23 mouse cellular contexts compared by ENCODE assay signal in the genomic region with DNA sequence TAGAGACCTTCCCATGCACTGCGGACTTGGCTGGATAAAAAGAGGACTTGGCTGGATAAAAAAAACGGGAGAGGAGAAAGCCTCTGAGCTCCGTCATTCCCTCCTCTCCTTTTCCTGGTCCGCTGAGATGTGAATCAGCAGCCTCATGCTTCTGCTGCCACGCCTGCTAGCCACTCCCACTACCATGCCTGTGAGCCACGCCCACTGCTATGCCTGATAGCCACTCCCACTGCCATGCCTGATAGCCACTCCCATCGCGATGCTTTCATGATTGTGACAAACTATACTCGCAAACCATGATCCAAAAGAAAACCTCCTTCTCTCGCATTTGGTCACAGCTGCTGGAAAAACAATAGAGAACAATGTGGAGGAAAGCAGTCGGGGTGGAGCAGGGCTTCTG.
DNase-seq lines count a peak whose midpoint lies in the region; ATAC-seq and TF ChIP-seq lines count a peak whose summit lies in the region.
"Had no signal": no experiment of that assay in that cellular context is flagged by ENCODE, and none has a peak within 500 bp of the region (broad histone marks: within the 10 kb centered on the region; RNA-seq: fewer than 3 reads in every experiment).

No protein-coding gene starts in this region.

- no peak for TF ChIP-seq CTCF in testis, adult 2 months (IDR thresholded peaks at IDR 0.05; ENCODE audit: control insufficient read depth, insufficient read depth, insufficient replicate concordance, low read depth, low read length)

- no peak overlapping the region for H3K4me3 ChIP-seq in heart, embryonic 11.5 days (ENCODE audit: low read depth, low read length)
- peak overlapping the region; percentile 83 for H3K4me3 ChIP-seq in testis, adult 2 months (ENCODE audit: control insufficient read depth, low read depth, low read length)
- H3K4me3 ChIP-seq in forebrain, embryonic 10.5 days: no peak overlapping the region
- H3K4me3 ChIP-seq in kidney, embryonic 14.5 days (ENCODE audit: low read length): no peak overlapping the region
- H3K4me3 ChIP-seq: embryonic facial prominence, embryonic 15.5 days; erythroblast, embryonic 14.5 days; forebrain, embryonic 15.5 days; hindbrain, embryonic 12.5 days had no signal

- no peak for DNase-seq in heart, postnatal 14 days
- no peak for DNase-seq in testis, postnatal 10 days (ENCODE audit: low spot score)
- peak; percentile 71 for DNase-seq in ZHBTc4 (ENCODE audit: low read depth, low spot score)
- no peak for DNase-seq in forebrain, embryonic 10.5 days (ENCODE audit: extremely low spot score, low spot score)
- DNase-seq: adrenal gland, adult 8-10 months; B cell, adult 2 months; cerebellum, adult 11 months; cerebellum, adult 8-10 months; cerebellum, postnatal 14 days; embryo, embryonic 11 days; gastrocnemius, postnatal 10 days; heart, postnatal 4 days; kidney, adult 11 months had no signal

- H3K27ac ChIP-seq in heart, embryonic 11.5 days (ENCODE audit: low read depth, low read length): 0 out of 2 replicates have a peak overlapping the region, but pooled peaks have one; percentile 3
- no peak overlapping the region for H3K27ac ChIP-seq in testis, adult 2 months (ENCODE audit: control insufficient read depth, insufficient read depth, low read depth, low read length)
- no peak overlapping the region for H3K27ac ChIP-seq in forebrain, embryonic 10.5 days
- no peak overlapping the region for H3K27ac ChIP-seq in kidney, embryonic 14.5 days (ENCODE audit: low read depth, low read length)
- H3K27ac ChIP-seq: embryonic facial prominence, embryonic 15.5 days; forebrain, embryonic 15.5 days; hindbrain, embryonic 12.5 days had no signal

- no peak overlapping the region for H3K4me2 ChIP-seq in heart, embryonic 11.5 days
- H3K4me2 ChIP-seq in kidney, embryonic 14.5 days (replicated peaks; ENCODE audit: low read depth, low read length): no peak overlapping the region
- H3K4me2 ChIP-seq: embryonic facial prominence, embryonic 15.5 days; forebrain, embryonic 15.5 days; hindbrain, embryonic 12.5 days had no signal

- no peaks in the 10 kb centered on the region for H3K36me3 ChIP-seq in heart, embryonic 11.5 days (ENCODE audit: control insufficient read depth, insufficient read depth, low read length)
- no peaks in the 10 kb centered on the region for H3K36me3 ChIP-seq in testis, adult 2 months (ENCODE audit: control insufficient read depth, insufficient read depth, low read length)
- peaks cover 6% of the 10 kb centered on the region; the same call in 1 of the 2 replicates for H3K36me3 ChIP-seq in forebrain, embryonic 10.5 days (replicated peaks)
- H3K36me3 ChIP-seq in kidney, embryonic 14.5 days (ENCODE audit: control insufficient read depth, insufficient read depth, low read length): no peaks in the 10 kb centered on the region
- H3K36me3 ChIP-seq: embryonic facial prominence, embryonic 15.5 days; forebrain, embryonic 15.5 days; hindbrain, embryonic 12.5 days had no signal

- no peak overlapping the region for H3K9ac ChIP-seq in heart, embryonic 11.5 days (ENCODE audit: low read depth, low read length)
- no peak overlapping the region for H3K9ac ChIP-seq in kidney, embryonic 14.5 days (ENCODE audit: low read depth, low read length)
- H3K9ac ChIP-seq: embryonic facial prominence, embryonic 15.5 days; forebrain, embryonic 15.5 days; hindbrain, embryonic 12.5 days had no signal

- H3K9me3 ChIP-seq in heart, embryonic 11.5 days (replicated peaks; ENCODE audit: control insufficient read depth, low read length): no peaks in the 10 kb centered on the region
- H3K9me3 ChIP-seq in forebrain, embryonic 10.5 days: peaks cover 13% of the 10 kb centered on the region
- no peaks in the 10 kb centered on the region for H3K9me3 ChIP-seq in kidney, embryonic 14.5 days (ENCODE audit: control insufficient read depth, low read length)
- H3K9me3 ChIP-seq: embryonic facial prominence, embryonic 15.5 days; forebrain, embryonic 15.5 days; hindbrain, embryonic 12.5 days had no signal

- H3K4me1 ChIP-seq in heart, embryonic 11.5 days (ENCODE audit: control insufficient read depth, insufficient read depth, low read length): peaks cover 18% of the 10 kb centered on the region
- H3K4me1 ChIP-seq in testis, adult 2 months (ENCODE audit: control insufficient read depth, insufficient read depth, low read length): peaks cover 3% of the 10 kb centered on the region
- peaks cover 16% of the 10 kb centered on the region for H3K4me1 ChIP-seq in forebrain, embryonic 10.5 days
- H3K4me1 ChIP-seq in kidney, embryonic 14.5 days (ENCODE audit: control insufficient read depth, insufficient read depth, low read length): peaks cover 17% of the 10 kb centered on the region

- no peaks in the 10 kb centered on the region for H3K27me3 ChIP-seq in heart, embryonic 11.5 days (ENCODE audit: control insufficient read depth, insufficient read depth, low read length)
- no peaks in the 10 kb centered on the region for H3K27me3 ChIP-seq in testis, adult 2 months (ENCODE audit: control insufficient read depth, insufficient read depth, low read length)
- H3K27me3 ChIP-seq in forebrain, embryonic 10.5 days (ENCODE audit: poor library complexity, severe bottlenecking): no peaks in the 10 kb centered on the region
- no peaks in the 10 kb centered on the region for H3K27me3 ChIP-seq in kidney, embryonic 14.5 days (ENCODE audit: control insufficient read depth, insufficient read depth, low read length)
- H3K27me3 ChIP-seq: embryonic facial prominence, embryonic 15.5 days; forebrain, embryonic 15.5 days; hindbrain, embryonic 12.5 days had no signal

- ATAC-seq in heart, embryonic 11.5 days (replicated peaks; ENCODE audit: insufficient number of reproducible peaks, low FRiP score, low TSS enrichment): no peak
- no peak for ATAC-seq in kidney, embryonic 14.5 days (ENCODE audit: low FRiP score, low TSS enrichment)
- ATAC-seq: CD4-positive, CD25-positive, alpha-beta regulatory T cell, adult 4 months; forebrain, embryonic 15.5 days; hindbrain, embryonic 16.5 days; inflammation-experienced regulatory T-cells, adult 6 months had no signal

- TF ChIP-seq POLR2A in testis, adult 2 months (IDR thresholded peaks at IDR 0.05; ENCODE audit: control insufficient read depth, low read depth, low read length): peak; percentile 67; the same call in 1 of the 2 replicates

- intact Hi-C loops in heart, postnatal 14 days (cut with DNase I): no loop called here

- WGBS in heart, embryonic 11.5 days (ENCODE audit: insufficient replicate concordance): 74% methylated on average over 11 of the region's 11 CpGs
- WGBS in forebrain, embryonic 10.5 days: 91% methylated on average over 11 of the region's 11 CpGs
- 87% methylated on average over 11 of the region's 11 CpGs for WGBS in kidney, embryonic 14.5 days
